Mouse (Mus musculus): ENCODE data around the gene Gm28553.
"Not testable (repeated sequence)": the region's sequence is repeated elsewhere in the genome, so short reads cannot be mapped to it uniquely, and the experiment has no call there.

The Gm28553 gene

DNA sequence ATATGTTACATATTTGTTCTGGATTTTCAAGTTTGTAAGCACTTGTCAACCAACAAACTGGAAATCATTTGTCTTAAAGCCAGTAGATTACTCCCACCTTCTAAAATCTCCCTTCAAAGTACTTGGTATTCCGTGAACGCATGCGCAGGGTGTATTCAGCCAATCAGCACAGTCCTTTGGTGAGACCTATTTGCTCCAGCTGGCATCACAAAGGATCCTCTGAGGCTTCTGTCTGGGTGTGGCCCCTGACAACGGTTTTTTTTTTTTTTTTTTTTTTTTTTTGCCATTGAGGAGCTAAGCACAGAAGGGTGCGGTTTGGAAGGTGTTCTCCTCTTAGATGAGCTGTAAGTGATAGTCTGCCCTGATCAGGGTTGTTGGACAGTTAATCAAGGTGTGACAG is at the start of gene Gm28553:
TSS of gene Gm28553 (plus strand) at position 301 of the 400 bp plus-strand sequence.
- DNase-seq, result not testable (repeated sequence)
